Mouse (Mus musculus) C2C12 (cell line): ENCODE measurements around the gene Dmd. TPM values are rescaled to one million over a fixed set of nuclear protein-coding genes. Genes with fewer than 3 reads are reported as not detected.

Experiments used
- H3K27me3 ChIP-seq: one replicate; pipeline ENCODE4 v1.6.1; 2011; ENCODE audit not compliant: control insufficient read depth, insufficient read depth, insufficient read length
- H3K36me3 ChIP-seq: one replicate; pipeline ENCODE4 v1.6.1; 2011; ENCODE audit not compliant: control insufficient read depth, insufficient read depth
- H3K4me3 ChIP-seq: one replicate; pipeline ENCODE4 v1.5.1; 2011; ENCODE audit warnings: mild to moderate bottlenecking, control low read depth; ENCODE audit not compliant: poor library complexity, insufficient read depth, severe bottlenecking
- H3K79me2 ChIP-seq: one replicate; pipeline ENCODE4 v1.6.1; 2011; ENCODE audit not compliant: control insufficient read depth, insufficient read depth
- H3K79me3 ChIP-seq: one replicate; pipeline ENCODE4 v1.6.1; 2011; ENCODE audit warnings: low read depth, control low read depth
- H3ac ChIP-seq: one replicate; pipeline ENCODE3; 2011; ENCODE audit warnings: low read depth; ENCODE audit not compliant: control insufficient read depth, insufficient read length
- CEBPB ChIP-seq: IDR thresholded peaks from one replicate; pipeline ENCODE4 v1.6.1; 2011; ENCODE audit warnings: low read depth, mild to moderate bottlenecking, control low read depth, moderate library complexity
- CTCF ChIP-seq: IDR thresholded peaks from one replicate; pipeline ENCODE4 v1.5.1; 2011; ENCODE audit not compliant: control insufficient read depth, insufficient read depth, insufficient read length
- FOSL1 ChIP-seq: IDR thresholded peaks from one replicate; pipeline ENCODE4 v1.8.0; 2011; ENCODE audit warnings: mild to moderate bottlenecking, low read length; ENCODE audit not compliant: poor library complexity, insufficient read depth, severe bottlenecking
- MAX ChIP-seq: IDR thresholded peaks from one replicate; pipeline ENCODE4 v1.6.1; 2011; ENCODE audit warnings: mild to moderate bottlenecking, control low read depth
- MYOD1 ChIP-seq: IDR thresholded peaks from one replicate; pipeline ENCODE4 v1.6.1; 2011; ENCODE audit warnings: low read depth; ENCODE audit not compliant: control insufficient read depth, insufficient read length
- MYOG ChIP-seq: IDR thresholded peaks from one replicate; pipeline ENCODE4 v1.6.1; 2011; ENCODE audit not compliant: control insufficient read depth, insufficient read length; ENCODE audit errors: extremely low read depth
- USF1 ChIP-seq: IDR thresholded peaks from one replicate; pipeline ENCODE4 v1.6.1; 2011; ENCODE audit warnings: low read depth, mild to moderate bottlenecking, control low read depth, moderate library complexity
- polyA plus RNA-seq: library from polyadenylated mRNA; unstranded; fragments of >200 nt; fragmentation: generic; extraction: Trizol; gene quantifications from one replicate; pipeline ENCODE4 v1.2.1, GENCODE M21; 2012; ENCODE audit warnings: missing spikeins

Gene Dmd
- polyA plus RNA-seq, 1 experiment = not detected

- Histone ChIP-seq H3K27me3 (no peaks in the 10 kb centered on the region), H3K79me3 (no peaks in the 10 kb centered on the region), H3K79me2 (no peaks in the 10 kb centered on the region), H3ac (no peak overlapping the region), H3K4me3 (no peak overlapping the region), H3K36me3 (no peaks in the 10 kb centered on the region)
- TF ChIP-seq CEBPB = no peak
- TF ChIP-seq MYOG = no peak
- no peak for TF ChIP-seq MYOD1
- no peak for TF ChIP-seq FOSL1
- TF ChIP-seq MAX = no peak
- no peak for TF ChIP-seq CTCF
- TF ChIP-seq USF1 = no peak
Measured at GRCm38 (mm10) chrX:84873090-84873489, 1924.4 kb downstream of the Dmd start.

- no peak overlapping the region for H3K4me3 ChIP-seq
- no peaks in the 10 kb centered on the region for H3K27me3 ChIP-seq
Measured at GRCm38 (mm10) chrX:84878125-84878524, 1929.5 kb downstream of the Dmd start.

GRCm38 (mm10) chrX:84932715-84933473 is 1984.2 kb downstream of the Dmd start:
- Histone ChIP-seq H3ac (no peak overlapping the region), H3K4me3 (no peak overlapping the region), H3K27me3 (no peaks in the 10 kb centered on the region), H3K36me3 (no peaks in the 10 kb centered on the region), H3K79me3 (no peaks in the 10 kb centered on the region), H3K79me2 (no peaks in the 10 kb centered on the region)
- no peak for TF ChIP-seq MAX
- TF ChIP-seq CEBPB = no peak
- no peak for TF ChIP-seq CTCF
- no peak for TF ChIP-seq FOSL1
- TF ChIP-seq MYOD1 = no peak

More at GRCm38 (mm10) chrX:84878125-84878524, 1929.5 kb downstream of the Dmd start:
- TF ChIP-seq MYOG = no peak
- no peak for TF ChIP-seq CTCF
- no peak for TF ChIP-seq MYOD1
- TF ChIP-seq MAX = no peak
- no peak for TF ChIP-seq USF1
- no peak for TF ChIP-seq FOSL1
- TF ChIP-seq CEBPB = no peak
- Histone ChIP-seq H3ac (no peak overlapping the region), H3K79me2 (no peaks in the 10 kb centered on the region), H3K36me3 (no peaks in the 10 kb centered on the region), H3K79me3 (no peaks in the 10 kb centered on the region)

- Histone ChIP-seq H3K79me3 (no peaks in the 10 kb centered on the region), H3K4me3 (no peak overlapping the region), H3K79me2 (no peaks in the 10 kb centered on the region), H3ac (no peak overlapping the region), H3K27me3 (no peaks in the 10 kb centered on the region), H3K36me3 (no peaks in the 10 kb centered on the region)
- TF ChIP-seq FOSL1 (no peak), MYOD1 (no peak), MAX (no peak)
Measured at GRCm38 (mm10) chrX:84960557-84960956, 2011.9 kb downstream of the Dmd start.

GRCm38 (mm10) chrX:84960972-84961371 is 2012.3 kb downstream of the Dmd start:
- Histone ChIP-seq H3K79me3 (no peaks in the 10 kb centered on the region), H3K79me2 (no peaks in the 10 kb centered on the region), H3ac (no peak overlapping the region), H3K36me3 (no peaks in the 10 kb centered on the region), H3K27me3 (no peaks in the 10 kb centered on the region), H3K4me3 (no peak overlapping the region)
- TF ChIP-seq CTCF (no peak), MYOD1 (no peak), CEBPB (no peak), MYOG (no peak), MAX (no peak), USF1 (no peak), FOSL1 (no peak)

- H3K79me2 ChIP-seq = no peaks in the 10 kb centered on the region
- H3K79me3 ChIP-seq = no peaks in the 10 kb centered on the region
- H3K4me3 ChIP-seq = no peak overlapping the region
- H3K27me3 ChIP-seq = no peaks in the 10 kb centered on the region
- no peaks in the 10 kb centered on the region for H3K36me3 ChIP-seq
- TF ChIP-seq FOSL1 (no peak), CTCF (no peak), MYOD1 (no peak), MYOG (no peak), CEBPB (no peak), USF1 (no peak), MAX (no peak)
- H3ac ChIP-seq = no peak overlapping the region
Measured at GRCm38 (mm10) chrX:85008304-85008703, 2059.6 kb downstream of the Dmd start.
